Mouse (Mus musculus): ENCODE data around the gene Ifit3b. TPM values are rescaled to one million over a fixed set of nuclear protein-coding genes. Genes with fewer than 3 reads are reported as not detected.

The Ifit3b gene
- polyA plus RNA-seq, 1 experiment from 2014 or later: 0.21 TPM

DNA sequence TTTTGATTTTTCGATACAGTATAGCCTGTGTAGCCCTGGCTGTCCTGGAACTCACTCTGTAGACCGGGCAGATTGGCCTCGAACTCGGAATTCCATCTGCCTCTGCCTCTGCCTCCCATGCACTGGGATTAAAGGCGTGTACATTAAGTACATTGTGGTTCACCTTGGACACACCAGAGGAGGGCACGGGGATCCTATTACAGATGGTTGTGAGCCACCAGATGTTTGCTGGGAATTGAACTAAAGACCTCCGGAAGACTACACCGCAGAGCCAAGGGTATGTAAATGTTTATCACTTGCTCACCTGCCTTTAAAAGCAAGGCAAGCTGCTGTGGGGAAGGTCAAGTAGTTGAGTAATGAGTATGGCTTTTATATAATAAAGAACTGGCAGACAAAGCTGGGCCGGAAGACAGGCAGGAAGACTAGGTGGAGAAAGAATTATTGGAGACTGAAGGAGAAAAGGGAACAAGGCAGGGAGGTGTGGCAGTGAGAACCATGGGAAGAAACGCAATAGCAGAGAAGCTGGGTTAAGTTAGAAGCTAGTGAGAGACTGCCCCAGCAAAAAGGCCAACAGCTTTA is 47.5 kb downstream of the Ifit3b start:
- Histone ChIP-seq H3K27me3 (ENCODE audit: control insufficient read depth, insufficient read depth, low read length) (no peaks in the 10 kb centered on the region), H3K9me3 (ENCODE audit: control insufficient read depth, low read length) (no peaks in the 10 kb centered on the region), H3K36me3 (ENCODE audit: control insufficient read depth, insufficient read depth, low read length) (no peaks in the 10 kb centered on the region), H3K9ac (ENCODE audit: low read length) (no peak overlapping the region), H3K27ac (ENCODE audit: low read depth, low read length) (no peak overlapping the region), H3K4me3 (ENCODE audit: low read depth, low read length) (no peak overlapping the region), H3K4me1 (replicated peaks; ENCODE audit: control insufficient read depth, insufficient read depth, low read length) (no peaks in the 10 kb centered on the region), H3K4me2 (ENCODE audit: low read depth, low read length, severe bottlenecking) (no peak overlapping the region)
- DNase-seq (ENCODE audit: low spot score): no peak
- no peak for ATAC-seq (replicated peaks; ENCODE audit: low FRiP score)
- 86% methylated on average over 10 of the region's 10 CpGs for WGBS

GRCm38 (mm10) chr19:34656511-34657298 is 48.9 kb downstream of the Ifit3b start:
- H3K4me1 ChIP-seq (replicated peaks; ENCODE audit: control insufficient read depth, insufficient read depth, low read length): no peaks in the 10 kb centered on the region
- H3K9ac ChIP-seq (ENCODE audit: low read length): no peak overlapping the region
- H3K27me3 ChIP-seq (ENCODE audit: control insufficient read depth, insufficient read depth, low read length): no peaks in the 10 kb centered on the region
- no peak for DNase-seq (ENCODE audit: low spot score)
- H3K36me3 ChIP-seq (ENCODE audit: control insufficient read depth, insufficient read depth, low read length): no peaks in the 10 kb centered on the region
- H3K9me3 ChIP-seq (ENCODE audit: control insufficient read depth, low read length): no peaks in the 10 kb centered on the region
- H3K4me3 ChIP-seq (ENCODE audit: low read depth, low read length): no peak overlapping the region
- H3K4me2 ChIP-seq (ENCODE audit: low read depth, low read length, severe bottlenecking): no peak overlapping the region
- 0 out of 2 replicates have a peak, but pooled peaks have one; percentile 30 for ATAC-seq (replicated peaks; ENCODE audit: low FRiP score)
- WGBS: 29% methylated on average over 2 of the region's 2 CpGs
- H3K27ac ChIP-seq (ENCODE audit: low read depth, low read length): no peak overlapping the region

DNA sequence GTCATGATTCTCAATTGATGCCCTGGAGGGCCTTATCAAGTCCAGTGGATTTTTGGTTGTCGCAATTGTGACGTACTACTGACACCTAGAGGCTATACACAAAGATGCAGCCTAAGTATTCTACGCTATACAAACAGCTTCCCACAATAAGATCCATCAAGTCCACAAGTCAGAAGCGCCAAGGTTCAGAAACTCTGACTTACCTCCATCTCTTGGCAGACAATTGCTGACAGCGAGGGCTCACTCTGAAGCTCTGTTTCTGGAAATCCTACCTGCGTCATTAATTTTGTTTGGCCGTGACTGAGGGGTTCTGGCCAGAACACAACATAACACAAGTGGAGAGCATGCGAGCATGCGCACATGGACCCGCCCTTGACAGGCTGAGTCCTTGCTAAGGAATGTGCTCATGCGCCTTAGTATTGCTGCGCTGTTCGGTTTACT is 54.3 kb downstream of the Ifit3b start:
- H3K27ac ChIP-seq (ENCODE audit: low read depth, low read length): no peak overlapping the region
- ATAC-seq (replicated peaks; ENCODE audit: low FRiP score) (peak; percentile 91), DNase-seq (ENCODE audit: low spot score) (peak; percentile 78)
- no peaks in the 10 kb centered on the region for H3K4me1 ChIP-seq (replicated peaks; ENCODE audit: control insufficient read depth, insufficient read depth, low read length)
- 20% methylated on average over 13 of the region's 13 CpGs for WGBS
- no peaks in the 10 kb centered on the region for H3K9me3 ChIP-seq (ENCODE audit: control insufficient read depth, low read length)
- H3K4me3 ChIP-seq (ENCODE audit: low read depth, low read length): peak overlapping the region; percentile 23
- no peaks in the 10 kb centered on the region for H3K36me3 ChIP-seq (ENCODE audit: control insufficient read depth, insufficient read depth, low read length)
- H3K27me3 ChIP-seq (ENCODE audit: control insufficient read depth, insufficient read depth, low read length): no peaks in the 10 kb centered on the region
- peak overlapping the region; percentile 49 for H3K4me2 ChIP-seq (ENCODE audit: low read depth, low read length, severe bottlenecking)
- no peak overlapping the region for H3K9ac ChIP-seq (ENCODE audit: low read length)

- H3K4me3 ChIP-seq (ENCODE audit: low read depth, low read length): no peak overlapping the region
- no peak overlapping the region for H3K4me2 ChIP-seq (ENCODE audit: low read depth, low read length, severe bottlenecking)
- H3K9me3 ChIP-seq (ENCODE audit: control insufficient read depth, low read length): no peaks in the 10 kb centered on the region
- DNase-seq (ENCODE audit: low spot score) (no peak), ATAC-seq (replicated peaks; ENCODE audit: low FRiP score) (no peak)
- no peaks in the 10 kb centered on the region for H3K27me3 ChIP-seq (ENCODE audit: control insufficient read depth, insufficient read depth, low read length)
- H3K36me3 ChIP-seq (ENCODE audit: control insufficient read depth, insufficient read depth, low read length): no peaks in the 10 kb centered on the region
- no peaks in the 10 kb centered on the region for H3K4me1 ChIP-seq (replicated peaks; ENCODE audit: control insufficient read depth, insufficient read depth, low read length)
- H3K9ac ChIP-seq (ENCODE audit: low read length): no peak overlapping the region
- H3K27ac ChIP-seq (ENCODE audit: low read depth, low read length): no peak overlapping the region
- 58% methylated on average over 5 of the region's 5 CpGs for WGBS
These were observed 55.0 kb downstream of the Ifit3b start for GRCm38 (mm10) chr19:34662740-34663139.

Other genes with a start within 250 kb of the Ifit3b start
- gene Ch25h, start 132.8 kb upstream of the Ifit3b start, polyA plus RNA-seq (2014; fragmentation: Nextera tagmentation; extraction: Ambion mirVana): 0.45 and 0.75 TPM in 2 replicates
- gene Lipa, start 80.5 kb upstream of the Ifit3b start, polyA plus RNA-seq (2014; fragmentation: Nextera tagmentation; extraction: Ambion mirVana): 20.9 and 21.5 TPM in 2 replicates
- 4.9 and 6.4 TPM in 2 replicates for gene Ifit2, start 57.3 kb upstream of the Ifit3b start, polyA plus RNA-seq (2014; fragmentation: Nextera tagmentation; extraction: Ambion mirVana)
- 0.25 and 0.52 TPM in 2 replicates for gene Ifit3, start 24.4 kb upstream of the Ifit3b start, polyA plus RNA-seq (2014; fragmentation: Nextera tagmentation; extraction: Ambion mirVana)
- gene Ifit1bl1, start 6.0 kb upstream of the Ifit3b start, polyA plus RNA-seq (2014; fragmentation: Nextera tagmentation; extraction: Ambion mirVana): 0.08 TPM in 1 of 2 replicates, not detected in the other
- gene Ifit1bl2, start 32.8 kb downstream of the Ifit3b start, polyA plus RNA-seq (2014; fragmentation: Nextera tagmentation; extraction: Ambion mirVana): 0.09 TPM in 1 of 2 replicates, not detected in the other
- 0.20 TPM in 1 of 2 replicates, not detected in the other for gene Ifit1, start 32.9 kb downstream of the Ifit3b start, polyA plus RNA-seq (2014; fragmentation: Nextera tagmentation; extraction: Ambion mirVana)
- gene Slc16a12, start 139.3 kb downstream of the Ifit3b start, polyA plus RNA-seq (2014; fragmentation: Nextera tagmentation; extraction: Ambion mirVana): 0.91 and 1.3 TPM in 2 replicates